Mouse (Mus musculus): Measurements from ENCODE around the gene Aanat.
"Not testable (repeated sequence)": the region's sequence is repeated elsewhere in the genome, so short reads cannot be mapped to it uniquely, and the experiment has no call there.

The Aanat gene

GRCm38 (mm10) chr11:116630171-116630965 lies 44.1 kb downstream of the Aanat start:
- DNase-seq, result no peak

- DNase-seq, result peak; percentile 65 to 76
Measured at GRCm38 (mm10) chr11:116632962-116633361, 46.7 kb downstream of the Aanat start.

- not testable (repeated sequence) for DNase-seq
Measured at GRCm38 (mm10) chr11:116636607-116637006, 50.4 kb downstream of the Aanat start.

- DNase-seq, result peak in 1 of 2 experiments; percentile 47
Measured at GRCm38 (mm10) chr11:116641168-116641567, 54.9 kb downstream of the Aanat start.

- no peak for DNase-seq
Measured at GRCm38 (mm10) chr11:116641731-116642130, 55.5 kb downstream of the Aanat start.

- peak; percentile 88 to 91 for DNase-seq
Measured at GRCm38 (mm10) chr11:116642681-116643578, 56.7 kb downstream of the Aanat start.

GRCm38 (mm10) chr11:116643579-116644224 lies 57.5 kb downstream of the Aanat start:
- no peak for DNase-seq

- DNase-seq, result no peak
Measured at GRCm38 (mm10) chr11:116644225-116645112, 58.2 kb downstream of the Aanat start.

- DNase-seq, result no peak
Measured at GRCm38 (mm10) chr11:116645446-116646110, 59.3 kb downstream of the Aanat start.

- DNase-seq, result no peak
Measured at GRCm38 (mm10) chr11:116646136-116646535, 59.9 kb downstream of the Aanat start.

GRCm38 (mm10) chr11:116646771-116647170 lies 60.5 kb downstream of the Aanat start:
- DNase-seq, result no peak
